Mouse (Mus musculus) kidney, adult 9 months (tissue): ENCODE measurements around the gene Cercam.
"Not testable (repeated sequence)": the region's sequence is repeated elsewhere in the genome, so short reads cannot be mapped to it uniquely, and the experiment has no call there.

Experiments
- DNase-seq: peaks from one replicate; pipeline ENCODE4 v3.0.0; 2022

Gene Cercam

GRCm38 (mm10) chr2:29855585-29856210 lies 13.3 kb upstream of the Cercam start:
- DNase-seq = no peak

- no peak for DNase-seq
Observed at GRCm38 (mm10) chr2:29856451-29857260, 12.3 kb upstream of the Cercam start.

- no peak for DNase-seq
Observed at GRCm38 (mm10) chr2:29857341-29857740, 11.6 kb upstream of the Cercam start.

- DNase-seq = no peak
Observed at GRCm38 (mm10) chr2:29857967-29858366, 11.0 kb upstream of the Cercam start.

- DNase-seq = peak; percentile 52
Observed at GRCm38 (mm10) chr2:29858748-29859473, 10.1 kb upstream of the Cercam start.

GRCm38 (mm10) chr2:29865125-29865524 lies 3.8 kb upstream of the Cercam start:
- DNase-seq = no peak

GRCm38 (mm10) chr2:29869646-29870451 lies 885 bp downstream of the Cercam start:
- DNase-seq = no peak

- DNase-seq = no peak
Observed at GRCm38 (mm10) chr2:29872581-29873295, 3.8 kb downstream of the Cercam start.

GRCm38 (mm10) chr2:29873801-29874200 lies 4.8 kb downstream of the Cercam start:
- DNase-seq = no peak

- no peak for DNase-seq
Observed at GRCm38 (mm10) chr2:29878061-29878460, 9.1 kb downstream of the Cercam start.

GRCm38 (mm10) chr2:29879191-29879590 lies 10.2 kb downstream of the Cercam start:
- DNase-seq = no peak

- DNase-seq = no peak
Observed at GRCm38 (mm10) chr2:29879964-29880830, 11.2 kb downstream of the Cercam start.

GRCm38 (mm10) chr2:29886659-29887292 lies 17.8 kb downstream of the Cercam start:
- not testable (repeated sequence) for DNase-seq

GRCm38 (mm10) chr2:29889066-29889944 lies 20.3 kb downstream of the Cercam start, which contains the start of gene Odf2:
TSS of gene Odf2 (plus strand) at chr2:29889221.
- DNase-seq = peak; percentile 100

- peak; percentile 88 for DNase-seq
Observed at GRCm38 (mm10) chr2:29889991-29890833, 21.2 kb downstream of the Cercam start.

GRCm38 (mm10) chr2:29891773-29892172 lies 22.8 kb downstream of the Cercam start:
- no peak for DNase-seq

GRCm38 (mm10) chr2:29896071-29896470 lies 27.1 kb downstream of the Cercam start:
- no peak for DNase-seq

GRCm38 (mm10) chr2:29897366-29897765 lies 28.4 kb downstream of the Cercam start:
- DNase-seq = no peak
